Mouse (Mus musculus) left cerebral cortex, adult 6 months (tissue): ENCODE measurements around the gene Pkd1l2. TPM values are rescaled to one million over a fixed set of nuclear protein-coding genes. Genes with fewer than 3 reads are reported as not detected.

Experiments used
- long read RNA-seq, 2 experiments: library from polyadenylated mRNA; unstranded; transcript quantifications; one replicate each; pipeline ENCODE4 v2.0.0; 2019 to 2020
- polyA plus RNA-seq: library from polyadenylated mRNA; unstranded; fragments of <200 nt; fragmentation: Nextera tagmentation; gene quantifications from 2 replicates; pipeline ENCODE4 v1.2.3, GENCODE M21; 2021

The Pkd1l2 gene
- 0.04 and 0.12 TPM in 2 replicates for polyA plus RNA-seq
- long read RNA-seq, experiment 1, partial matches to known transcripts = 0 of 2 reads
- long read RNA-seq, experiment 1, other reads (novel, unspliced or antisense) = 2 of 2 reads
- long read RNA-seq, experiment 2, partial matches to known transcripts = 0 of 2 reads
- long read RNA-seq, experiment 2, other reads (novel, unspliced or antisense) = 2 of 2 reads

GRCm38 (mm10) chr8:117082399-117082872, at the start of gene Pkd1l2:
TSS of gene Pkd1l2 (minus strand) at chr8:117082449.

DNA sequence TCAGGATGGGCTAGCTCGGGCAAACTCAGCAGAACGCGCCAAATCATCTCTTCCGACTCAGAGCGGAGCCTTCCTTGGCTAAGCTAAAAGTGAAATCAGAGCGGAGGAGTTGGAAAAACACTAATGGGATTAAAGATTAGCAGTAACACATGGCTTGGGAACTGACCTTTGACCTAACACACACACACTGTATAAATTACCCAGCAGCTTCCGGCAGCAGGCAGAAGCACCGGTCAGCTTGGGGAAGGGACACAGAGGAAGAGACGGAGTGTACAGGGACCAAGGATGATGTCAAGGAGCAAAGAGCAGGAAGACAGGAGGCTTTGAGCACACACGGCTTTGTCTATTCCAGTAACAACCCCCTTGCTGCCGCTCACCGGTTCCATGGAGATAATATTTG, 13.4 kb upstream of the Pkd1l2 start, which contains the start of gene Bco1:
Bco1 (plus strand) TSS at position 208 of the 400 bp plus-strand sequence.

DNA sequence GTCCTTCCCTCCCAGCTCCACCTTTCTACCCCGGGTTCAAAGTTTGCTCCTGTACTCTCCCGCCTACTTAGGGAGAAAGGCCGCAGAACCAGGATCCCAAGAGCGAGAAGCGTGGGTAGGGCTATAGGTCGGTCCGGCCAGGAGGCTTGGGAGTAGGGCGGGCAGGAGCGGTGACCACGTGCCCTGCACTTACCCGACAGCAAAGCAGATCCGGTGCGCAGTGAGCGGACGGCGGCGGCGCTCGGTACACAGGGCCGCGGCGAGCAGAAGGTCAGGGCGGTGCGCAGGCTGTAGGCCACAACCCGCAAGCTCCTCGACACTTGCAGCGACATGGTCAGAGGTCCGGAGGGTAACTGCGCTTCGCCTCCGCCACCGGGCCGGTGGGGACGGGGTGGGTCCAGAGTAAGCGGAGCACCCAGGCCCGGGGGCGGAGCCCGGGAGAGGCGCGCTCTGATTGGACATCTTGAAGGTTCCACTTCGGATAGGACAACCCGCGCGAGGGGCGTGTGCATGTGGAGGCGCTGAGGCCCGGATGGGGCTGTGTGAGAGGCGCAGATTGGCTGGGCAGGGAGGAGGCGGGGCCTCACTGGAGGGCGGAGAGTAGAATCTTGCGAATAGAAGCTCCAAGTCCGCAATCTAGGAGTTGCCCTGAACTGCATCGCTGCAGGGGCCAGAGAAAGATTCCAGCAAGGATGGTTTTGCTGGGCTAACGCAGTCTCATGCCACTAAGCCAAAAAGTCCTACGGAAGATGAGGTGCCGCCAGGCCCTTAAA, 89.0 kb downstream of the Pkd1l2 start, which contains the start of gene Gcsh:
Gcsh (minus strand) TSS at position 443 of the 773 bp plus-strand sequence.

GRCm38 (mm10) chr8:116978631-116979256, 103.5 kb downstream of the Pkd1l2 start, which contains the start of gene 1700030J22Rik:
TSS of gene 1700030J22Rik (minus strand) at chr8:116978959.

Other genes with a start within 250 kb of the Pkd1l2 start
- gene Cmc2, start 161.0 kb downstream of the Pkd1l2 start, polyA plus RNA-seq = 50.3 and 64.3 TPM in 2 replicates
- gene Cenpn, start 160.7 kb downstream of the Pkd1l2 start, polyA plus RNA-seq = 0.38 and 0.51 TPM in 2 replicates
- 6.5 and 10.7 TPM in 2 replicates for gene Atmin, start 139.1 kb downstream of the Pkd1l2 start, polyA plus RNA-seq
- 3.1 and 5.6 TPM in 2 replicates for gene 1700030J22Rik, start 103.5 kb downstream of the Pkd1l2 start, polyA plus RNA-seq
- 117 and 129 TPM in 2 replicates for gene Gcsh, start 88.9 kb downstream of the Pkd1l2 start, polyA plus RNA-seq
- not detected in 2 replicates for gene Bco1, start 13.4 kb upstream of the Pkd1l2 start, polyA plus RNA-seq
- gene Gan, start 75.7 kb upstream of the Pkd1l2 start, polyA plus RNA-seq = 0.94 and 1.1 TPM in 2 replicates
- 85.6 and 91.0 TPM in 2 replicates for gene Cmip, start 174.6 kb upstream of the Pkd1l2 start, polyA plus RNA-seq